Mouse (Mus musculus) bone marrow macrophage, adult 2 months (primary cell): ENCODE results near the gene Ror1.

Experiments
- CTCF ChIP-seq: IDR thresholded peaks from 2 replicates; pipeline ENCODE4 v1.5.1; 2012; ENCODE audit warnings: low read depth, mild to moderate bottlenecking, low read length, moderate library complexity
- POLR2A ChIP-seq: IDR thresholded peaks from 2 replicates; pipeline ENCODE4 v1.6.1; 2012; ENCODE audit warnings: mild to moderate bottlenecking, low read depth, low read length, borderline replicate concordance

DNA sequence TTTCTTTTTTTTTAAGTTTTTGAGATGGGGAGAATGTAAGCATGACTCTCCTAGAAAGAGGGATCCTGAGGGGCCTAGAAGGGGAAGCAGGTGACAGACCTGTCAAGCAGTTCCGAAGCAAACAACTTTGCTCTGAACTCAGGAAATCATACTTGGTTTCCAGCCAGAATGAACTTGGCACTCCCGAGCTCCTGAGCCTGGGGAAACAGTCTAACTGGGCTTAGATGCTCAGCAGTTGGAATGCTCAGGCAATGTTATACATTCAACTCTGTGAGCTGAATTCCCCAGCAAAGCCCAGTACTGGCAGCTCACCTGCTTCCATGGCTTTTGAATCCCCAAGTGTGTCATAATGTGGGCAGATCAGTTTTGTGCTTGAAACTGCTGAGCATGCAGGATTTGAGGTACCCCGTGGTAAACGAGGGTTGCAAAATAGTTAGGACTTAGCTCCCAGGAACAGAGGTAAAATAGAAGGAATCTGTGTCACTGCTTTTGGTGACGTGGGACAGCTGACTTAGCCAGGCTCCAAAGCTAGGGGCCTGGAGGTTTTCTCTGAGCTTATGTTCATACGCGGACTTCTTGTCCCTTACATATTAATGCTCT lies 47.1 kb upstream of the Ror1 start:
- TF ChIP-seq POLR2A (no peak), CTCF (no peak)
